Mouse (Mus musculus): ENCODE data around the gene Gk5.

Gene Gk5

DNA sequence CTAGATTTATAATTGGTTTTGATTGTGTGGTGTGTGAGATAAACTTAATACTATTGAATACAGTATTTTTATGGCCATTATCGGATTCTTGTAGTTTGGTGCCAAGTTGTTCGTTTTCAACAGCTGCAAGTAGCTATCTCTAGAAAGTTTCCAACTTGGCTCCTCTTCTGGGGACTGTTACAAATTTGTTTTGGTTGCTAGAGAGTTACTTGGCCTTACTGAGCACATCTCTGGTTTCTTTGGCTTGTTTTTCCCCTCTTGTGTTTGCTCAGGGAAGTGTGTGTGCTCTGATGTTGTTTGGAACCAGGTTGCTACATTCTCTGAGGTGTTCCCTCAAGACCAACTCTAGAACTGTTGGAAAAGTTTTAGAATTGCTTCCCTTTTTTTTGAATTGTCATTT, 104.1 kb downstream of the Gk5 start:
- DNase-seq (ENCODE audit: extremely low spot score): no peak

DNA sequence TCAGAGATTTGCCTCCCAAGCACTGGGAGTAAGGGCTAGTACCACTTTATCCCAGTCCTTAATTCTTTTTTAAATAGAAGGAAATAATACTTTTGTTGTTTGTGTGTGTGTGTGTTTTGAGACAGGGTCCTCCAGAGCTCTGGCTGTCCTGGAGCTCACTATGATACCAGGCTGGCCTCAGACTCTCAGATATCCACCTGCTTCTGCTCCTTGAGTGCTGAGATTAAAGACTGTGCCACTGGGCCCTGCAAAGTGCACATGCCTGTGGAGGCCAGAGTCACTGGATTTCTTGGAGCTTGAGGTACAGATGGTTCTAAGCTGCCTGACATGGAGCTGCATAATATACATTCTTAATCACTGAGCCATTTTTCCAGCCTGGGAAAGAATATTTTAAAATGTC, 109.1 kb downstream of the Gk5 start:
- no peak for DNase-seq (ENCODE audit: extremely low spot score)

DNA sequence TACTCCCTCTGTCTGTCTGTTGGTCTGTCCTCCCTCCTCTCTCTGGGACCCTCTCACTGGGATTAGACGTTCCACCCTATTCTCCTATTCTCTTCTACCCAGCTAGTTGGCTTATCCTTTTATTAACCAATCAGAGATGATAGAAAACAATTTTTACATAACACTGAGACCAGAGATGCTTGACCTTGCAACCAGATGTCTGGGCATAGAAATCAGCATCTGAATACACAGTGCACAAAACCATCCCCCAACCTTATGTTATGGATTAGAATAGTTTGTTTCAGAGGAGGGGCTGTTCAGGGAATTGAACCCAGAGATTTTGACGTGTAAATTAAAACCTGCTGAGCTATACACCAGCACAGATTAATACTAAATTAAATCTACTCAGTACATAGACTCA, 111.1 kb downstream of the Gk5 start:
- DNase-seq (ENCODE audit: extremely low spot score): no peak

Data from embryo, embryonic 9.5 days (tissue).